Mouse (Mus musculus): ENCODE data around the gene Ptrh1. TPM values are rescaled to one million over a fixed set of nuclear protein-coding genes. Genes with fewer than 3 reads are reported as not detected.

Ptrh1 gene
- 83.9 TPM for polyA plus RNA-seq (2012; fragmentation: generic; extraction: Trizol)
- long read RNA-seq, experiment 1, transcript Ptrh1-201 (5 exons, 952 nt), result major isoform, 6 of 12 reads
- long read RNA-seq, experiment 1, partial matches to known transcripts, result 1 of 12 reads
- long read RNA-seq, experiment 1, other reads (novel, unspliced or antisense), result 5 of 12 reads
- long read RNA-seq, experiment 2, transcript Ptrh1-201 (5 exons, 952 nt), result major isoform, 16 of 18 reads
- long read RNA-seq, experiment 2, partial matches to known transcripts, result 0 of 18 reads
- long read RNA-seq, experiment 2, other reads (novel, unspliced or antisense), result 2 of 18 reads

DNA sequence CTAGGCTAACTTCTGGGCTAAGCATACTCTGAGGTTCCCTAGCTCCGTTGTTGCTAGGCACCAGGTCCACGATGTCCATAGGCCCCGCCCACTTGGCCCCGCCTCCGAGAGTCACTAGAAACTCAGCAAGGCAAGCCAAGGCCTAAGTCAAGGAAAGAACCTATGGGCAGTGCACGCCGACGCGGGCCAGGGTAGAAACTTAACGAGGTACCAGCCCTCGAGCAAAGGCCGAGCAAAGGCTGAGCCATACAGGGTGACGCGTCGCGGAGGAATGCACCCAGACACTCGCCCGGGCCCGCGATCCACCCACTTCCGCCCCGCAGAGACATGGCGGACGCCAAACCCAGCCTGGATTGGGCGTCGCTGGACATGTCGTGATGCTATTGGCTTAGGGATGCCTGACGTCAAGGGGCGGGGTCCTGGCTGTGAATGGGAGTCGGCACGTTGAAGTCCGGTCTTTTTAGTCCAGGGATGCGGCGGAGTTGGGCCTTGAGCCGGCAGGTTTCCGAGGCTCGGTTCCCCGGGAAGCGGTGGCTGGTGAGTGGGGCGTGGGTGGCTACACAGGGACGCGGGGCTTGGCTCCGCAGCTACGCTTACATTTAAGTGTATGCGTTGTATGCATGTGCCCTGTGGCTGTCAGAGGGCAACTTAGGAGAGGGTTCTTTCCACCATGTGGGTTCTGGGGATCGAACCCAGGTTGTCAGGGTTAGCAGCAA lies at the start of gene Ptrh1, which contains the start of gene Ttc16:
Gene Ptrh1 (plus strand): TSS at position 428 of the 716 bp plus-strand sequence.
Gene Ttc16 (minus strand): TSS at position 275 of the 716 bp plus-strand sequence.
- H3K79me2 ChIP-seq (ENCODE audit: control insufficient read depth, insufficient read depth), result peaks cover 27% of the 10 kb centered on the region
- H3K27me3 ChIP-seq (ENCODE audit: control insufficient read depth, insufficient read depth, insufficient read length), result no peaks in the 10 kb centered on the region
- TF ChIP-seq MAX (IDR thresholded peaks at IDR 0.05) (peak; percentile 61), FOSL1 (IDR thresholded peaks at IDR 0.05; ENCODE audit: insufficient read depth, low read length, poor library complexity, severe bottlenecking) (no peak)
- peaks cover 24% of the 10 kb centered on the region for H3K36me3 ChIP-seq (ENCODE audit: control insufficient read depth, insufficient read depth)
- H3ac ChIP-seq (ENCODE audit: control insufficient read depth, insufficient read length, low read depth), result peak within 1 kb of the TSS; percentile 92
- peaks cover 13% of the 10 kb centered on the region for H3K79me3 ChIP-seq (ENCODE audit: low read depth)
- peak within 1 kb of the TSS; percentile 75 for H3K4me3 ChIP-seq (ENCODE audit: insufficient read depth, poor library complexity, severe bottlenecking)

DNA sequence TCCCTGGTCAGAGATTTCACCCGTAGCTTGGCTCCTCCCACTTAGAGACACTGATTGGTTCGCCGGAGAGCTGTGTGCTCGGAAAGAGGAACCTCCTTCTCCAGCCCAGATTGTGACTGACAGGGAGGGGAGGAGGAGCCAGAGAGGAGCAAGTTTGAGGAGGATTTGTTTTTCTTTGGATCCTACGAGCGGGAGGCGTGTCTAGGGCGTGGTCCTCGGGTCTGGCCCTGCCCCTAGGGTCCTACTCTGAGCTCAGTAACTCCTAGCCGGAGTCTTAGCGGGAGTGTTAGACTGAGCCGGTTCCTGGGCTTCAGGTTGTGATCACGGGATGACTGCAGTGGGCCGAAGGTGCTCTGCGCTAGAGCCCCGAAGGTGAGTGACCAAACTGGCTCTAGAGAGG lies 48.2 kb upstream of the Ptrh1 start:
- TF ChIP-seq CTCF (IDR thresholded peaks at IDR 0.05; ENCODE audit: control insufficient read depth, insufficient read depth, insufficient read length) (no peak), CEBPB (IDR thresholded peaks at IDR 0.05; ENCODE audit: low read depth) (no peak), MYOG (IDR thresholded peaks at IDR 0.05; ENCODE audit: control insufficient read depth, extremely low read depth, insufficient read length) (no peak), MAX (IDR thresholded peaks at IDR 0.05) (no peak), USF1 (IDR thresholded peaks at IDR 0.05; ENCODE audit: low read depth) (no peak), MYOD1 (IDR thresholded peaks at IDR 0.05; ENCODE audit: control insufficient read depth, insufficient read length, low read depth) (no peak), FOSL1 (IDR thresholded peaks at IDR 0.05; ENCODE audit: insufficient read depth, low read length, poor library complexity, severe bottlenecking) (no peak)
- Histone ChIP-seq H3K4me3 (ENCODE audit: insufficient read depth, poor library complexity, severe bottlenecking) (no peak overlapping the region), H3K27me3 (ENCODE audit: control insufficient read depth, insufficient read depth, insufficient read length) (no peaks in the 10 kb centered on the region), H3K79me3 (ENCODE audit: low read depth) (no peaks in the 10 kb centered on the region), H3K36me3 (ENCODE audit: control insufficient read depth, insufficient read depth) (no peaks in the 10 kb centered on the region), H3ac (ENCODE audit: control insufficient read depth, insufficient read length, low read depth) (peak overlapping the region; percentile 28), H3K79me2 (ENCODE audit: control insufficient read depth, insufficient read depth) (no peaks in the 10 kb centered on the region)

- H3K79me2 ChIP-seq (ENCODE audit: control insufficient read depth, insufficient read depth), result no peaks in the 10 kb centered on the region
- H3K36me3 ChIP-seq (ENCODE audit: control insufficient read depth, insufficient read depth), result no peaks in the 10 kb centered on the region
- TF ChIP-seq CEBPB (IDR thresholded peaks at IDR 0.05; ENCODE audit: low read depth) (no peak), MYOD1 (IDR thresholded peaks at IDR 0.05; ENCODE audit: control insufficient read depth, insufficient read length, low read depth) (no peak), CTCF (IDR thresholded peaks at IDR 0.05; ENCODE audit: control insufficient read depth, insufficient read depth, insufficient read length) (no peak), MAX (IDR thresholded peaks at IDR 0.05) (no peak), USF1 (IDR thresholded peaks at IDR 0.05; ENCODE audit: low read depth) (no peak)
- H3K79me3 ChIP-seq (ENCODE audit: low read depth), result no peaks in the 10 kb centered on the region
- no peak overlapping the region for H3K4me3 ChIP-seq (ENCODE audit: insufficient read depth, poor library complexity, severe bottlenecking)
- no peak overlapping the region for H3ac ChIP-seq (ENCODE audit: control insufficient read depth, insufficient read length, low read depth)
- no peaks in the 10 kb centered on the region for H3K27me3 ChIP-seq (ENCODE audit: control insufficient read depth, insufficient read depth, insufficient read length)
Observed at GRCm38 (mm10) chr2:32728463-32728862, 47.1 kb upstream of the Ptrh1 start.

DNA sequence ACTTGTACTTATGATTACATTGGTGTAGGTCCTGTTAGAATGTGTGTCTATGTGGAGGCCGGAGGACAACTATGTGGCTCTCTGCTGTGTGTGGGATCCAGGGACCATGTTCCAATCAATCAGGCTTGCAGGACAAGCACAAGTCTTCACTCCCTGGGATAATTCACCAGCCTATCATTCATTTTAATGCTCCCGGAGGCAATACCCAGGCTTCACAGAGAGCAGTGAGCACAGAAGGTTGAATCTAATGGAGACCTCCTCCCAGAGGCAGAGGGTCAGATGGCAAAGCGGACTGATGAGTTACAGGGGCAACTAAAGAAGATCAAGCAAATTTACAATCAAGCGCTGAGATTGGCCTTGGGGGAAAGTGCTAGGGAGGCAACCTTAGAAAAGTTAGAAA lies 46.0 kb upstream of the Ptrh1 start:
- Histone ChIP-seq H3K79me2 (ENCODE audit: control insufficient read depth, insufficient read depth) (no peaks in the 10 kb centered on the region), H3K36me3 (ENCODE audit: control insufficient read depth, insufficient read depth) (no peaks in the 10 kb centered on the region), H3K79me3 (ENCODE audit: low read depth) (no peaks in the 10 kb centered on the region), H3ac (ENCODE audit: control insufficient read depth, insufficient read length, low read depth) (no peak overlapping the region), H3K4me3 (ENCODE audit: insufficient read depth, poor library complexity, severe bottlenecking) (no peak overlapping the region), H3K27me3 (ENCODE audit: control insufficient read depth, insufficient read depth, insufficient read length) (no peaks in the 10 kb centered on the region)
- TF ChIP-seq USF1 (IDR thresholded peaks at IDR 0.05; ENCODE audit: low read depth) (no peak), MYOD1 (IDR thresholded peaks at IDR 0.05; ENCODE audit: control insufficient read depth, insufficient read length, low read depth) (no peak), FOSL1 (IDR thresholded peaks at IDR 0.05; ENCODE audit: insufficient read depth, low read length, poor library complexity, severe bottlenecking) (no peak), CTCF (IDR thresholded peaks at IDR 0.05; ENCODE audit: control insufficient read depth, insufficient read depth, insufficient read length) (no peak), CEBPB (IDR thresholded peaks at IDR 0.05; ENCODE audit: low read depth) (no peak), MAX (IDR thresholded peaks at IDR 0.05) (no peak), MYOG (IDR thresholded peaks at IDR 0.05; ENCODE audit: control insufficient read depth, extremely low read depth, insufficient read length) (no peak)

- Histone ChIP-seq H3K27me3 (ENCODE audit: control insufficient read depth, insufficient read depth, insufficient read length) (no peaks in the 10 kb centered on the region), H3K79me2 (ENCODE audit: control insufficient read depth, insufficient read depth) (no peaks in the 10 kb centered on the region), H3K36me3 (ENCODE audit: control insufficient read depth, insufficient read depth) (no peaks in the 10 kb centered on the region), H3K4me3 (ENCODE audit: insufficient read depth, poor library complexity, severe bottlenecking) (no peak overlapping the region), H3ac (ENCODE audit: control insufficient read depth, insufficient read length, low read depth) (no peak overlapping the region), H3K79me3 (ENCODE audit: low read depth) (no peaks in the 10 kb centered on the region)
- no peak for TF ChIP-seq MAX (IDR thresholded peaks at IDR 0.05)
- no peak for TF ChIP-seq FOSL1 (IDR thresholded peaks at IDR 0.05; ENCODE audit: insufficient read depth, low read length, poor library complexity, severe bottlenecking)
- TF ChIP-seq USF1 (IDR thresholded peaks at IDR 0.05; ENCODE audit: low read depth), result no peak
- TF ChIP-seq MYOD1 (IDR thresholded peaks at IDR 0.05; ENCODE audit: control insufficient read depth, insufficient read length, low read depth), result no peak
- TF ChIP-seq CEBPB (IDR thresholded peaks at IDR 0.05; ENCODE audit: low read depth), result no peak
- no peak for TF ChIP-seq MYOG (IDR thresholded peaks at IDR 0.05; ENCODE audit: control insufficient read depth, extremely low read depth, insufficient read length)
- TF ChIP-seq CTCF (IDR thresholded peaks at IDR 0.05; ENCODE audit: control insufficient read depth, insufficient read depth, insufficient read length), result no peak
Observed at GRCm38 (mm10) chr2:32730854-32731253, 44.7 kb upstream of the Ptrh1 start.
